Mouse (Mus musculus): ENCODE data around the gene Tgfbr1. TPM values are rescaled to one million over a fixed set of nuclear protein-coding genes. Genes with fewer than 3 reads are reported as not detected.

The Tgfbr1 gene
- polyA plus RNA-seq, 1 experiment from 2014 or later, result 25.9 TPM

GRCm38 (mm10) chr4:47449586-47450522, 96.8 kb downstream of the Tgfbr1 start:
- H3K27ac ChIP-seq, result no peak overlapping the region
- no peak for ATAC-seq (replicated peaks; ENCODE audit: low FRiP score, low read depth)
- H3K9ac ChIP-seq (ENCODE audit: low read depth, low read length), result no peak overlapping the region
- H3K4me1 ChIP-seq (replicated peaks; ENCODE audit: insufficient read depth, low read length), result no peaks in the 10 kb centered on the region
- no peak overlapping the region for H3K4me2 ChIP-seq (ENCODE audit: low read length)
- 28% methylated on average over 18 of the region's 18 CpGs for WGBS
- no peaks in the 10 kb centered on the region for H3K27me3 ChIP-seq (ENCODE audit: insufficient read depth, low read length)
- no peak for TF ChIP-seq CTCF (IDR thresholded peaks at IDR 0.05; ENCODE audit: low read depth)
- H3K36me3 ChIP-seq (ENCODE audit: insufficient read depth, low read length), result no peaks in the 10 kb centered on the region
- H3K9me3 ChIP-seq (replicated peaks; ENCODE audit: low read length), result no peaks in the 10 kb centered on the region
- DNase-seq (ENCODE audit: low spot score), result no peak
- no peak overlapping the region for H3K4me3 ChIP-seq (replicated peaks; ENCODE audit: low read depth, low read length)

Other genes with a start within 250 kb of the Tgfbr1 start
- 46.5 and 51.7 TPM in 2 replicates for gene Col15a1, start 145.1 kb upstream of the Tgfbr1 start, polyA plus RNA-seq (2015; fragmentation: Nextera tagmentation; extraction: Ambion mirVana)
- gene Alg2, start 121.1 kb downstream of the Tgfbr1 start, polyA plus RNA-seq (2015; fragmentation: Nextera tagmentation; extraction: Ambion mirVana), result 48.1 and 53.1 TPM in 2 replicates
- 421 and 445 TPM in 2 replicates for gene Sec61b, start 121.4 kb downstream of the Tgfbr1 start, polyA plus RNA-seq (2015; fragmentation: Nextera tagmentation; extraction: Ambion mirVana)